Mouse (Mus musculus) right cerebral cortex, postnatal 14 days (tissue): ENCODE results near the gene Aldh3b1.
A peak's percentile ranks its signal among the peaks of the same experiment; 100 is the strongest.

Experiments used
- DNase-seq: peaks from one replicate; pipeline ENCODE4 v3.0.0; 2022

The Aldh3b1 gene

GRCm38 (mm10) chr19:3875045-3875444, 54.6 kb downstream of the Aldh3b1 start:
- no peak for DNase-seq

DNA sequence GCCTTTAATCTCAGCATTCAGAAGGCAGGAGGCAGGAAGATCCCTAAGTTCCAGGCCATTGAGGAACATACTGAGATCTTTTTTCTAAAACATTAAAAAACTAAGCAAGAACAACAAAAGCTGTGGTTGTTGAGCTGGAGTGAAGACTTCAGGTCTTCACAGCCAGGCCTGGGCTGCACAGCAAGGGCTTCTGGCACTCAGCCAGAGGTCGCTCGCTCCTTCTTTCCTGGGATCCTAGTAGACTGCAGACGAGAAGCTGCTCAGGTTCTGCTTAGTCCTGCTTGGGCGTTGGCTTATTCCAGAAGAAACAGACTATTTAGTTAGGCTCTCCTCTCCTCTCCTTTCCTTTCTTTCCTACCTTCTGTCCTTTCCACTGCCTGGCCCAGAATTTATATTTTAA, 57.2 kb downstream of the Aldh3b1 start:
- DNase-seq = peak; percentile 31

GRCm38 (mm10) chr19:3871468-3871867, 58.1 kb downstream of the Aldh3b1 start:
- no peak for DNase-seq

DNA sequence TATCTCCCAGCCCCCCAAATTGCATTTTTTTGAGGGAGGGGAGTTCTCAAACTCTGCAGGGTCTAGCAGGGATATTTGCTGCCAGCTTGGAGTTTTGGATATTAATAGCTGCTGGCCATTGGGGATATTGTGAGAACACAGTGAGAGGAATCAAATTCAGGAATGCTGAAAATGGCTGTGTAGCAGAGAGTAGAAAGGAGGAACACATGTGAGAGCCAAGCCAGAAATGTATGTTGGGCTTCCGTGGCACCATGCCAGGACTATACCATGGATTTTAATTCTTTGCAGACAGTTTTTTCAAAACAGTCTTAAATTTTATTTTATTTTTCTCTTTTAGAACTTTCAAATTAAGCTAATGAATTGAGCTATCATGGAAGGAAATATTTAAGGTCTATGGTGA, 61.3 kb downstream of the Aldh3b1 start:
- peak; percentile 26 for DNase-seq

DNA sequence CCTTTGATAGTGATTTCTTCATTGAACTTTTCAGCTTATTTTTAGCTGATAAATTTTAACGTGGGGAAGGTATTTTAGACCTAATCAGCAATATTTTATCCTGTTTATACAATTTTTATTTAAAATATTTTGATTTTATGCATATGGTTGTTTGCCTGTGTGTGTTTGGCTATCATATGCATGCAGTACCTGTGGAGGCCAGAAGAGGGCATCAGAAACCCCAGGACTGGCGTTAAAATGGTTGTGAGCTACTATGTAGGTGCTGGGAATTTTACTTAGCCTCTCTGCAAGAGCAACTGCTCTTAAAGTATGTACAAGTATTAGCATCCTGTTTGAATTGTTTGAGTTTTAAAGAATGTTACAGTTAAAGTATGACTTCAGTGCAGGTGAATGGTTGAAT, 64.6 kb downstream of the Aldh3b1 start:
- no peak for DNase-seq
